Mouse (Mus musculus): ENCODE data around the gene Serpina10.
"Not testable (repeated sequence)": the region's sequence is repeated elsewhere in the genome, so short reads cannot be mapped to it uniquely, and the experiment has no call there.

Serpina10 gene

DNA sequence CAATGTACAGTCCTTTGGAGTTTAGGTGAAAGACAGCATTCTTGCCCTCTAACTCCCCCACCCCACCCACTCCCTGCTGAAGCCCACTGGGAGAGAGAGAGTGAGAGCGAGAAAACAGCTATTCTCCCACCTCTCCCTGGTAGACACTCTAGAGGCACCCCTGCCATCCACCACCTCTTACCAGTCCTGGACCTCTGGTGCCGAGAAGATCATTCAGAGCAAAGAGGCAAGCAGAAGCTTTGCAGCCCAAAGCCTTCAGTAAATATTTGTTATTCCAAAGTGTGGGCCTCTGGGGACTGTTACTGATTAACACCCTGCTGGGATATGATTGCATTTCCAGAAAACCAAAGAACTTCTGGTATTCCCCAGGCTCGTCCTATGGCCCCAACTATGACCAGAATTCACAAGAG lies at the start of gene Serpina10:
TSS of gene Serpina10 (minus strand) at position 242 of the 410 bp plus-strand sequence.
- in situ Hi-C loops (cut with MboI; ENCODE audit: low pct_unique_long_range_greater_than_20kb in 1 of 2, low sequenced_read_pairs in 2 of 2, unreplicated experiment in 1 of 2), result no loop called here

DNA sequence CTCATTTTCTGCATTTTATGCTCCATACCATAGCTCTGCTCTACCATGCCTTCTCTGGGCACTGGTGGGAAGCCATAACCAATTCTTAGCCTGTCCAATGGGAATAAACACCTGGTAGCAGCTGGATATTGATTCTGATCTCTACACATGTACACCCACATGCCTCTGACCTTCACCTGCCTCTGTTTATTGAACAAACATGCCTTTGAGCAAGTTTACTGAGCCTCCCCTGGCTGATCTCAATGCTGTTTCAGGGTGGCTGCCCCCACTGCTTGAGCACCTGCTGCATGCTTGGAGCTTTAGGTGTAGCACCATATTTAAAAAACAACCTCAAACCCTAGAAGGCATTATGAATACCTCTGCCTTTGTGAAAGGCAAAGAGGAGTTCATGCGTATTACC lies 48.6 kb upstream of the Serpina10 start:
- in situ Hi-C loops (cut with MboI; ENCODE audit: low pct_unique_long_range_greater_than_20kb in 1 of 2, low sequenced_read_pairs in 2 of 2, unreplicated experiment in 1 of 2), result not testable (repeated sequence)

DNA sequence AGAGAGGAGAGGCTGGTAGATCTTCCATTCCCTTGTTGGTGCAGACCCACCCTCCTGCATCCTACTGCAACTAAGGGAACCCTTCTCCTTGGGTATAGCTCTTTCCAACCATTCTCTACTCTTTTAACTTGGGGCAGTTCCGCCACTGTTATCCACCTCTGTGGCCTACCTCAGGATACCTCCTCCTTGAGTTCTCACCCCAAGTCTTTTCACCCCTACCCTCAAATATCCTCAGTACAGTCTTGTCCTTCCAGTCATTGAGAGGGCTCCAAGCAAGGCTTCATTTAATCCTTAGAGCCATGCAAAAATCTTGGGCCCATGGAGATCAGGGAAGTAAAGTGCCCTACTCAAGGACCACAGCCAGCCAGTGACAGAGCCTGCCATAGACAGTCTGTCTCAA lies 44.8 kb upstream of the Serpina10 start, which contains the start of gene Serpina16:
TSS of gene Serpina16 (minus strand) at position 101 of the 400 bp plus-strand sequence.
- in situ Hi-C loops (cut with MboI; ENCODE audit: low pct_unique_long_range_greater_than_20kb in 1 of 2, low sequenced_read_pairs in 2 of 2, unreplicated experiment in 1 of 2), result no loop called here

DNA sequence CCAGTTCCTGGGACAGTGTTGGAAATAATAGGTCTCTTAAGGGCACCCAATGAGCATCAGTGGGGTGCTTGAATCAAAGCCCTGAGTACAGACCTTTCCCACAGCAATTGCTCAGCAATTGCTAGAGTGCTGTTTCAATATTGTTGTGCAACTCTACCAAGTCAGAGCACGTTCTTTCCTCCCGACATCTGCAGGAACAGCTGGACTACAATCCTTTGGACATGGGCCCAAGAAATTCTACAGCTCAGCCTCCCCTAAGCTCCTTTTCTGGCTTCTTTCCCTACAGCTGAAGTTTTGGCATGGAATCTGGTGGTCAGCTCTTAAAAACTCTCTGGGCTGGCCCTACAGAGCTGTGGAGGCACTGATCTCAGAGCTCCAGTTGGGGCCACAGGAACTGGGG lies 41.9 kb upstream of the Serpina10 start:
- in situ Hi-C loops (cut with MboI; ENCODE audit: low pct_unique_long_range_greater_than_20kb in 1 of 2, low sequenced_read_pairs in 2 of 2, unreplicated experiment in 1 of 2), result no loop called here

- in situ Hi-C loops (cut with MboI; ENCODE audit: low pct_unique_long_range_greater_than_20kb in 1 of 2, low sequenced_read_pairs in 2 of 2, unreplicated experiment in 1 of 2), result no loop called here
Measured at GRCm38 (mm10) chr12:103671483-103671882, 40.2 kb upstream of the Serpina10 start.

DNA sequence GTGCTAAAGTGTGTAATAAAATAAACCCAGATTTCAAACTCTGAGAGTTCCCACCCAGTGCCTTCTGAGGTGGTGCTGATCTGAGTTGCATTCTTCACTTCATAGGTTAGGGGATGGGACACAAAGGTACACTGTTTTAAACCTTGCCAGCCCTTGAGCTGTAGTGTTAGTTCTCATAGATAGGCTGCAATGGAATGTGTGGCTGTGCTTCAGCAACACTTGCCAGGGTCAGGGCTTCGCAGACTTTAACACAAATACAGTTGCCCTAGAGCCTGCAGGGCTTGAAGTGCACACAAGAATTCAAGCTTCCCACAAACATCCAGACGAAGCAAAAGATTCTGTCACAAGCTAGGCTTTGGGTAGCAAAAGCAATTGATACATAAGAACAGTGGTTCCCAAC lies 39.7 kb upstream of the Serpina10 start:
- in situ Hi-C loops (cut with MboI; ENCODE audit: low pct_unique_long_range_greater_than_20kb in 1 of 2, low sequenced_read_pairs in 2 of 2, unreplicated experiment in 1 of 2), result no loop called here

DNA sequence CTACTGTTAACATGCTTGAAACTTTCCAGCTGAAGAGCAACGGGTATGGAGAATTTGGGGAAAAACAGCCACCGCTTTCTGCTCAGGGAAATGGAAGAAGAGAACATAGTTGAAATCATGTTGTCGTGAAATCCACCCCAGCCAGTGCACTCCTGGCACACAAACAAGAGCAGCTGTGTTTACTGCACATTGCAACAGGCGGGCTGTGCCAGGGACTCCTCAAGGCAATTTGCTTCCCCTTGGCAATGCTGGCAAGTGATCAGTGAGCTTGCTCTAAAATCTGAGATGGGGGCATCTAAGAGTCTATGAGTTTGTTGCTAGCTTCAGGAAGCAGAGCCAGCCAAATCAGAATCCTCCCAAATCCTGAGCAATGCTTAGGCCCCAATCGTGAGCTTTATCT lies 39.1 kb upstream of the Serpina10 start:
- in situ Hi-C loops (cut with MboI; ENCODE audit: low pct_unique_long_range_greater_than_20kb in 1 of 2, low sequenced_read_pairs in 2 of 2, unreplicated experiment in 1 of 2), result no loop called here

DNA sequence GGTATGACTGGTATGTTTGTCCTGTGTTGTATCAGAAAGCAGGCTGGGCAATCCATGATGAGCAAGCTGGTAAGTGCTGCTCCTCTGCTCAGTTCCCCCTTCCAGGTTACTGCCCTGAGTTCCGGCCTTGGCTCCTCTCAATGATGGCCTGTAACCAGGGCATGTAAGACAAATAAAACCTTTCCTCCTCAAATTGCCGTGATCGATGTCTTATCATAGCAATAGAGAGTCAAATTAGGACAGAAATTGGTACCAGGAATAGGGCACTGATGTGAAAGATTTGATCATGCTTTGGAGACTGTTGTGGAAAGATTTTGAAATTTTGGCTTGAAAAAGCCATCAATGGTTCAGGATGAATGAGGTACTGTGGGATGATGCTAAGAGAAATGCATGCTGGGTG lies 34.0 kb upstream of the Serpina10 start:
- in situ Hi-C loops (cut with MboI; ENCODE audit: low pct_unique_long_range_greater_than_20kb in 1 of 2, low sequenced_read_pairs in 2 of 2, unreplicated experiment in 1 of 2), result no loop called here

DNA sequence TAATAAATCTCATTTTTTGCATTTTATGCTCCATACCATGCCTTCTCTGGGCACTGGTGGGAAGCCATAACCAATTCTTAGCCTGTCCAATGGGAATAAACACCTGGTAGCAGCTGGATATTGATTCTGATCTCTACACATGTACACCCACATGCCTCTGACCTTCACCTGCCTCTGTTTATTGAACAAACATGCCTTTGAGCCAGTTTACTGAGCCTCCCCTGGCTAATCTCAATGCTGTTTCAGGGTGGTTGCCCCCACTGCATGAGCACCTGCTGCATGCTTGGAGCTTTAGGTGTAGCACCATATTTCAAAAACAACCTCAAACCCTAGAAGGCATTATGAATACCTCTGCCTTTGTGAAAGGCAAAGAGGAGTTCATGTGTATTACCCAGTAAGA lies 30.8 kb upstream of the Serpina10 start:
- in situ Hi-C loops (cut with MboI; ENCODE audit: low pct_unique_long_range_greater_than_20kb in 1 of 2, low sequenced_read_pairs in 2 of 2, unreplicated experiment in 1 of 2), result not testable (repeated sequence)

GRCm38 (mm10) chr12:103660076-103660475 lies 28.8 kb upstream of the Serpina10 start:
- in situ Hi-C loops (cut with MboI; ENCODE audit: low pct_unique_long_range_greater_than_20kb in 1 of 2, low sequenced_read_pairs in 2 of 2, unreplicated experiment in 1 of 2), result no loop called here

GRCm38 (mm10) chr12:103659171-103659570 lies 27.9 kb upstream of the Serpina10 start:
- in situ Hi-C loops (cut with MboI; ENCODE audit: low pct_unique_long_range_greater_than_20kb in 1 of 2, low sequenced_read_pairs in 2 of 2, unreplicated experiment in 1 of 2), result no loop called here

DNA sequence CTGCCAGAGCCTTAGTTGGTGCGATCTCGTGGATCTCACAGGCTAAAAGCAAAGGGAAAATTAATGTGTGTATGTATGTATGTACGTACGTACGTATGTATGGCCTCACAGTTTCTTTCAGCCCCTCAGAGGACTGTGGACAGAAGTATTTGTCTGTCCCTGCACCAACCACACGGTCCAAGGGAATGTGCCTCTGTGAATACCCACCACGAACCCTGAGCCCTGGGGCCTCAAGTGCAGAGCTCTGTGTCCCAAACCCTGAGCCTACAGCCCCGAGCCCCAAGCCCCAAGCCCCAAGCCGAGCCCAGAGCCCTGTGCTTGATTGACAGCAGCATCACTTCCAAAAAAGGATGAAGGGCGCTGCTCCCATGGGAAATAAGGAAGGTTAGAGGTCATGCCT lies 26.7 kb upstream of the Serpina10 start:
- in situ Hi-C loops (cut with MboI; ENCODE audit: low pct_unique_long_range_greater_than_20kb in 1 of 2, low sequenced_read_pairs in 2 of 2, unreplicated experiment in 1 of 2), result no loop called here

DNA sequence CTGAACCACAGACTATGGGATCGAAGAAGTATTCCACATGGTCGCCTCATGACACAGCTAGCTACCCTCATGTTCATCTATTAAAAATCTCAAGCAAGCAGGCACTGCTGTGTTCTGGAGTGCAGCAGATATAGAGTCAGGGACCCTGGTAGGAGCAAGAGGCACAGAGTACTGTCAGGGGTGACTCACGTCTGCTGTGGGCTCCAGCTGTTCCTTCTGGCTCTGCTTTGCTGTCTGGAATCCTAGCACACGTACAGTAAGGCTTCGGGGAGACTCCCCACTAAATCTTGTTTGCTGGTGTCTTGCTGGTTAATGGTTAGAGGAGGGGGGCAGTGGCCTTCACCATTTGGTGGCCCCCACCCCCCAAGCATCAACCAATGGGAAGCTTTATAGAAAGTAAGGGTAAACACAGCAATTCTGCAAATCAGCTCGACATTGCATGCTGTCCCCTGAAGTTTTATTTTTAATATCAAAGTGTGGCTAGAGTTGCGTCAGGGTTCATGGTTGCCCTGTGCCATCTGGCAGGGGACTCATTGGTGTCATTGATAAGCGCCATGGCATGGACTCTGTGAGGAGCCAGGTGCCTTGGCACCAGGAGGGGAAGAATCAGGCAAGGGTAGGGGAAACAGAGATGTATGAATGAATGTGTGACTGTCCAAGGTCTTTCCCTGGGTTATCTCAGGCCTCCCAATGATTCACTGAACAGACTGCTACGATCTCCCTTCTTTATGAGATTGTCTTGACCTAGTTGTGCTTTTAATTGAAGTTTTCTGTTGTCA lies 25.8 kb upstream of the Serpina10 start, which contains the start of gene Serpina6:
TSS of gene Serpina6 (minus strand) at position 365 of the 779 bp plus-strand sequence.
- in situ Hi-C loops (cut with MboI; ENCODE audit: low pct_unique_long_range_greater_than_20kb in 1 of 2, low sequenced_read_pairs in 2 of 2, unreplicated experiment in 1 of 2), result no loop called here

GRCm38 (mm10) chr12:103655123-103656044 lies 24.1 kb upstream of the Serpina10 start:
- in situ Hi-C loops (cut with MboI; ENCODE audit: low pct_unique_long_range_greater_than_20kb in 1 of 2, low sequenced_read_pairs in 2 of 2, unreplicated experiment in 1 of 2), result no loop called here

DNA sequence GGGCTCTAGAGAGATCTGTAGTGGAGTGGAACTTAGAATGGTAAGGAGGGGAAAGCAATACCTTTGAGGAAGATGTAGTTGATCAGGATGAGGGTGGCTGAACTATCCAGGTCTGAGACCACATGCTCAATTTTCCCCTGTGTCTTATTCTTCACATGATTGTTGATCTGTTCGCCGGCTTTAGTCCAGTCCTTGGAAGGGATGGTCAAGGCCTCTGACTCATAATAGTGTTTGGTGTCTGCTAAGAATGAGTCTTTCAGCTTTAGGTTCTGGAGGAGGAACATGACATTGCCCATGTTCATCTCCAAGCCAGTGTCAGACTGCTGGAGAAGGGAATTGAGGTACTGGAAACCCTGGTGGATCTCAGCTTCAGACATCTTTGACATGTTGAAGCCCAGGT lies 22.6 kb upstream of the Serpina10 start:
- in situ Hi-C loops (cut with MboI; ENCODE audit: low pct_unique_long_range_greater_than_20kb in 1 of 2, low sequenced_read_pairs in 2 of 2, unreplicated experiment in 1 of 2), result no loop called here

GRCm38 (mm10) chr12:103646314-103646713 lies 15.1 kb upstream of the Serpina10 start:
- in situ Hi-C loops (cut with MboI; ENCODE audit: low pct_unique_long_range_greater_than_20kb in 1 of 2, low sequenced_read_pairs in 2 of 2, unreplicated experiment in 1 of 2), result no loop called here

DNA sequence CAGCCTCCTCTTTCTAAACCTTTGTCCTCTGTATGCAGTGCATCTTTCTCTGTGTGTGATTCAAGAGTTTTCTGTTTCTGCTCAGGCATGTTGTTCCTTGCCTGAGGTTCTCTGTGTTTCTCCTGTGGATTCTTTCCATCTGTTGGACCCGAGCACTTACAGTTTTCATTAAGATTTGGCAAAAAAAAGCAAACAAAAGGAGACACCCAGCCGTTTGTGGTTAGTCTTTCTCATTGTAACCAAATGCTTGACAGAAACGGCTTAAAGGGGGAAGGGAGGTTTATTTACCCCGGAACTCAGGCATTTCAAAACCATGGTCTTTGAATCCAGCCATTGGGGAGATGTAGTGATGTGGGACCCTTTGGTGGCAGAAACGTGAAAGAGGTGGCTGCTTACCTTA lies 13.4 kb upstream of the Serpina10 start:
- in situ Hi-C loops (cut with MboI; ENCODE audit: low pct_unique_long_range_greater_than_20kb in 1 of 2, low sequenced_read_pairs in 2 of 2, unreplicated experiment in 1 of 2), result no loop called here

GRCm38 (mm10) chr12:103643818-103644217 lies 12.6 kb upstream of the Serpina10 start:
- in situ Hi-C loops (cut with MboI; ENCODE audit: low pct_unique_long_range_greater_than_20kb in 1 of 2, low sequenced_read_pairs in 2 of 2, unreplicated experiment in 1 of 2), result no loop called here

GRCm38 (mm10) chr12:103643336-103643735 lies 12.1 kb upstream of the Serpina10 start:
- in situ Hi-C loops (cut with MboI; ENCODE audit: low pct_unique_long_range_greater_than_20kb in 1 of 2, low sequenced_read_pairs in 2 of 2, unreplicated experiment in 1 of 2), result no loop called here

Data from mouse embryonic stem cell (cell line).